Mouse (Mus musculus) MEL (cell line): ENCODE measurements at regions not wholly inside any gene's neighbourhood (a gene's known extent, or its start where the extent isn't known, plus 50 kb on each side); places are given as distances from the start of the nearest gene placed in this dataset.

Source experiments
- DNase-seq: peaks from one replicate; pipeline ENCODE4 v3.0.0; 2011; ENCODE audit warnings: low read depth, low spot score
- H3K27ac ChIP-seq: 2 replicates; pipeline ENCODE4 v1.5.1; 2012; ENCODE audit warnings: low read depth, mild to moderate bottlenecking, control low read depth, low read length, moderate library complexity; ENCODE audit not compliant: control insufficient read depth
- H3K27me3 ChIP-seq, 2 experiments: fragments of 150-350 bp in 1 of 2; sonication (generic) in 1 of 2; 2 replicates each; pipeline ENCODE4 v1.6.1; 2012; ENCODE audit warnings: low read length in 2 of 2, mild to moderate bottlenecking in 2 of 2, improper control_type of control experiment in 1 of 2, moderate library complexity in 1 of 2; ENCODE audit not compliant: insufficient read depth in 2 of 2, control insufficient read depth in 1 of 2
- H3K36me3 ChIP-seq, 2 experiments: 2 replicates each; pipeline ENCODE4 v1.6.1; 2012 to 2014; ENCODE audit warnings: low read length in 2 of 2, improper control_type of control experiment in 1 of 2, inconsistent platforms in 1 of 2, mild to moderate bottlenecking in 1 of 2; ENCODE audit not compliant: insufficient read depth in 2 of 2, control insufficient read depth in 1 of 2
- H3K4me1 ChIP-seq, 2 experiments: fragments of 150-350 bp in 1 of 2; sonication (generic) in 1 of 2; 2 replicates each; pipeline ENCODE4 v1.6.1; 2012; ENCODE audit warnings: low read length in 2 of 2, improper control_type of control experiment in 1 of 2, mild to moderate bottlenecking in 1 of 2; ENCODE audit not compliant: insufficient read depth in 2 of 2, control insufficient read depth in 1 of 2
- H3K4me3 ChIP-seq, 2 experiments: fragments of 150-350 bp in 1 of 2; sonication (generic) in 1 of 2; 2 replicates each; pipeline ENCODE4 v1.5.1; 2012; ENCODE audit warnings: low read depth in 2 of 2, low read length in 2 of 2, mild to moderate bottlenecking in 2 of 2, moderate library complexity in 2 of 2, control low read depth in 1 of 2, improper control_type of control experiment in 1 of 2; ENCODE audit not compliant: control insufficient read depth in 1 of 2, insufficient read depth in 1 of 2
- H3K79me2 ChIP-seq: 2 replicates; pipeline ENCODE4 v1.6.1; 2012; ENCODE audit warnings: mild to moderate bottlenecking, low read length, moderate library complexity; ENCODE audit not compliant: control insufficient read depth, poor library complexity, insufficient read depth
- H3K9ac ChIP-seq: 2 replicates; pipeline ENCODE4 v1.6.1; 2012; ENCODE audit warnings: low read depth, mild to moderate bottlenecking, control low read depth, low read length, moderate library complexity; ENCODE audit not compliant: control insufficient read depth, poor library complexity, severe bottlenecking
- H3K9me3 ChIP-seq: fragments of 150-350 bp; sonication (generic); replicated peaks from 2 replicates; pipeline ENCODE4 v1.6.1; 2012; ENCODE audit warnings: mild to moderate bottlenecking, low read length, improper control_type of control experiment, moderate library complexity; ENCODE audit not compliant: insufficient read depth
- CHD2 ChIP-seq: IDR thresholded peaks from 2 replicates; pipeline ENCODE4 v1.6.1; 2011; ENCODE audit warnings: low read length, improper control_type of control experiment
- ELF1 ChIP-seq: IDR thresholded peaks from 2 replicates; pipeline ENCODE4 v1.6.1; 2014; ENCODE audit warnings: low read depth, mild to moderate bottlenecking, inconsistent platforms, low read length, improper control_type of control experiment, moderate library complexity
- EP300 ChIP-seq, 2 experiments: IDR thresholded peaks; 2 replicates each; pipeline ENCODE4 v1.6.1; 2011; ENCODE audit warnings: improper control_type of control experiment in 2 of 2, low read length in 2 of 2, low read depth in 1 of 2, mild to moderate bottlenecking in 1 of 2
- GABPA ChIP-seq: IDR thresholded peaks from 2 replicates; pipeline ENCODE4 v1.6.1; 2012; ENCODE audit warnings: low read depth, mild to moderate bottlenecking, inconsistent platforms, low read length, improper control_type of control experiment, moderate library complexity
- GATA1 ChIP-seq: IDR thresholded peaks from 2 replicates; pipeline ENCODE4 v1.6.1; 2011; ENCODE audit warnings: low read depth, low read length, improper control_type of control experiment
- JUND ChIP-seq: IDR thresholded peaks from 2 replicates; pipeline ENCODE4 v1.6.1; 2011; ENCODE audit warnings: low read depth, mild to moderate bottlenecking, improper control_type of control experiment, low read length
- KAT2A ChIP-seq: conservative IDR thresholded peaks from 2 replicates; pipeline ENCODE4 v1.6.1; 2012; ENCODE audit warnings: low read depth, low read length, improper control_type of control experiment, inconsistent platforms
- MAFK ChIP-seq: IDR thresholded peaks from 2 replicates; pipeline ENCODE4 v1.6.1; 2011; ENCODE audit warnings: low read depth, mild to moderate bottlenecking, low read length, improper control_type of control experiment, borderline replicate concordance
- MAX ChIP-seq: IDR thresholded peaks from 2 replicates; pipeline ENCODE4 v1.6.1; 2011; ENCODE audit warnings: low read length, improper control_type of control experiment
- MAZ ChIP-seq: IDR thresholded peaks from 2 replicates; pipeline ENCODE4 v1.6.1; 2012; ENCODE audit warnings: low read depth, mild to moderate bottlenecking, inconsistent platforms, low read length, improper control_type of control experiment
- MEF2A ChIP-seq: IDR thresholded peaks from 2 replicates; pipeline ENCODE4 v1.6.1; 2014; ENCODE audit warnings: low read depth, mild to moderate bottlenecking, inconsistent platforms, low read length, improper control_type of control experiment; ENCODE audit not compliant: poor library complexity, insufficient replicate concordance, severe bottlenecking; ENCODE audit errors: extremely low read depth
- MYB ChIP-seq: IDR thresholded peaks from 2 replicates; pipeline ENCODE4 v1.6.1; 2011; ENCODE audit warnings: mild to moderate bottlenecking, low read depth, low read length, improper control_type of control experiment
- NELFE ChIP-seq: IDR thresholded peaks from 2 replicates; pipeline ENCODE4 v1.6.1; 2011; ENCODE audit warnings: low read depth, low read length, improper control_type of control experiment
- NRF1 ChIP-seq: IDR thresholded peaks from 2 replicates; pipeline ENCODE4 v1.6.1; 2014; ENCODE audit warnings: low read depth, mild to moderate bottlenecking, inconsistent platforms, low read length, improper control_type of control experiment, moderate library complexity; ENCODE audit not compliant: poor library complexity, insufficient read depth, severe bottlenecking
- POLR2A ChIP-seq, 2 experiments: IDR thresholded peaks; 2 replicates each; pipeline ENCODE4 v1.6.1; 2011 to 2012; ENCODE audit warnings: low read length in 2 of 2, mild to moderate bottlenecking in 2 of 2, control low read depth in 1 of 2, improper control_type of control experiment in 1 of 2, low read depth in 1 of 2, moderate library complexity in 1 of 2; ENCODE audit not compliant: control insufficient read depth in 1 of 2, insufficient read depth in 1 of 2, poor library complexity in 1 of 2
- TAL1 ChIP-seq: IDR thresholded peaks from 2 replicates; pipeline ENCODE4 v1.6.1; 2012; ENCODE audit warnings: mild to moderate bottlenecking, inconsistent platforms, low read length, moderate library complexity, mixed read lengths
- TCF12 ChIP-seq: IDR thresholded peaks from 2 replicates; pipeline ENCODE4 v1.6.1; 2014; ENCODE audit warnings: low read depth, mild to moderate bottlenecking, inconsistent platforms, low read length, improper control_type of control experiment, moderate library complexity
- USF1 ChIP-seq: IDR thresholded peaks from 2 replicates; pipeline ENCODE4 v1.6.1; 2014; ENCODE audit warnings: low read depth, mild to moderate bottlenecking, inconsistent platforms, low read length, improper control_type of control experiment, moderate library complexity
- USF2 ChIP-seq, 2 experiments: IDR thresholded peaks; 2 replicates each; pipeline ENCODE4 v1.6.1; 2011 to 2012; ENCODE audit warnings: improper control_type of control experiment in 2 of 2, low read length in 2 of 2, borderline replicate concordance in 1 of 2, inconsistent platforms in 1 of 2, low read depth in 1 of 2, mild to moderate bottlenecking in 1 of 2; ENCODE audit not compliant: insufficient read depth in 1 of 2
- ZKSCAN1 ChIP-seq: IDR thresholded peaks from 2 replicates; pipeline ENCODE4 v1.6.1; 2012; ENCODE audit warnings: low read depth, mild to moderate bottlenecking, inconsistent platforms, low read length, improper control_type of control experiment, moderate library complexity

DNA sequence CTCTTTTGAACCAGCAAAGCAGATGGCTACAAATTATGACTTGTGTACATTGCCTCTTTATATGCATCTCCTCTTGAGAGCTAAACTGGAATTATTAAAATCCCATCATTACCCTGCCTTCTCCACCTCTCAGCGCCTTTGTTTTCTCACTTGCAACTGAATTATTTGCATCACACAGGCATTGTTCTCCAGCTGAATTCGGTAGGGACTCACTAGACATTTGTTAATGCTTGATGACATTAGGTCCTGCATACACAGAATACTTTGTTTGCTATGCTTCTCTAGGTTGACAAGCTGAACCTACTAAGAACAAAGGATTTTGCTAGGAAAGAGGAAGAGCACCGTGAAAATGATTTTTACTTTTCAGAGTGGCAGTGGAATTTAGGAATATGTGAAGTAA lies 1248.4 kb downstream of the Hace1 start:
- Histone ChIP-seq H3K36me3 (no peaks in the 10 kb centered on the region), H3K9ac (no peak overlapping the region), H3K27me3 (no peaks in the 10 kb centered on the region), H3K9me3 (no peaks in the 10 kb centered on the region), H3K4me1 (no peaks in the 10 kb centered on the region), H3K79me2 (no peaks in the 10 kb centered on the region), H3K4me3 (no peak overlapping the region), H3K27ac (no peak overlapping the region)
- DNase-seq = no peak
- TF ChIP-seq ZKSCAN1 (no peak), KAT2A (no peak), NELFE (no peak), CHD2 (no peak), USF1 (no peak), GATA1 (no peak), TCF12 (no peak), POLR2A (IDR thresholded peaks at IDR 0.05; ENCODE audit: control insufficient read depth in 1 of 2, insufficient read depth in 1 of 2, low read depth in 1 of 2, low read length in 2 of 2, poor library complexity in 1 of 2) (no peak), MAZ (no peak), MYB (no peak), MAX (no peak), EP300 (IDR thresholded peaks at IDR 0.05; ENCODE audit: low read depth in 1 of 2, low read length in 2 of 2) (no peak), USF2 (IDR thresholded peaks at IDR 0.05; ENCODE audit: borderline replicate concordance in 1 of 2, insufficient read depth in 1 of 2, low read depth in 1 of 2, low read length in 2 of 2) (no peak)

DNA sequence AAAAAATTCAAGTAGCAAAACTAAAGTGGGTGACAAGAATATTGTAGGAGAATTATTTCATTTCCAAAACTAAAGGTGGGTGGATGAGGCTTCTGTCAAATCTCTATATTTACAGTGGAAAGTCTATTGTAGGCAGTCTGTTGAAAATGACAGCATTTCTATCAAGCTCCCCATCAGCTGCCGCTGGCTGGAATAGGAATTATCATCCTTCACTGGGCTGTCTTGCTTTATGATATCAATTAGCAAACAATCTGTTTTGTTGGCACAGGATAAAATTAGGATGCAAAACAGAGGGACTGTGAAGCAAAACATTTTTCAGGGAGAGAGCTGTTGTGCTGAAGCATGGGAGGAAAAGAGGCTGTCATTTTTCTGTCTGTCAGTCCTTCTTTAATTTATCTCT lies 1249.0 kb downstream of the Hace1 start:
- H3K36me3 ChIP-seq = no peaks in the 10 kb centered on the region
- H3K4me1 ChIP-seq = no peaks in the 10 kb centered on the region
- H3K27me3 ChIP-seq = no peaks in the 10 kb centered on the region
- H3K9ac ChIP-seq = no peak overlapping the region
- H3K4me3 ChIP-seq = no peak overlapping the region
- H3K79me2 ChIP-seq = no peaks in the 10 kb centered on the region
- no peak for DNase-seq
- H3K27ac ChIP-seq = no peak overlapping the region
- TF ChIP-seq ELF1 (no peak), MAFK (no peak), JUND (no peak), TCF12 (no peak), KAT2A (no peak), TAL1 (no peak), NRF1 (no peak), USF2 (IDR thresholded peaks at IDR 0.05; ENCODE audit: borderline replicate concordance in 1 of 2, insufficient read depth in 1 of 2, low read depth in 1 of 2, low read length in 2 of 2) (no peak), GABPA (no peak), MEF2A (no peak)
- H3K9me3 ChIP-seq = no peaks in the 10 kb centered on the region
